Mouse (Mus musculus): ENCODE data around the gene Fyco1.

GRCm38 (mm10) chr9:123788855-123789529 lies 62.7 kb downstream of the Fyco1 start:
- TF ChIP-seq TAL1 (IDR thresholded peaks at IDR 0.05; ENCODE audit: low read length): no peak
- no peak for TF ChIP-seq GATA1 (IDR thresholded peaks at IDR 0.05; ENCODE audit: low read length)
